Mouse (Mus musculus) embryonic fibroblast, embryonic 13.5 days (primary cell): ENCODE data around the gene Zmiz1. TPM values are rescaled to one million over a fixed set of nuclear protein-coding genes. Genes with fewer than 3 reads are reported as not detected.

Experiments
- H3K27ac ChIP-seq: 2 replicates; pipeline ENCODE4 v1.5.1; 2012; ENCODE audit warnings: low read length, control low read depth, inconsistent platforms; ENCODE audit not compliant: insufficient read depth
- H3K4me1 ChIP-seq: 2 replicates; pipeline ENCODE4 v1.6.1; 2011; ENCODE audit warnings: low read length; ENCODE audit not compliant: control insufficient read depth, insufficient read depth
- H3K4me3 ChIP-seq: 2 replicates; pipeline ENCODE4 v1.5.1; 2011; ENCODE audit warnings: mild to moderate bottlenecking, control low read depth, low read length; ENCODE audit not compliant: insufficient read depth
- CTCF ChIP-seq: IDR thresholded peaks from 2 replicates; pipeline ENCODE4 v1.5.1; 2011; ENCODE audit warnings: mild to moderate bottlenecking, control low read depth, low read length, moderate library complexity, borderline replicate concordance; ENCODE audit not compliant: insufficient read depth
- POLR2A ChIP-seq: IDR thresholded peaks from 2 replicates; pipeline ENCODE4 v1.6.1; 2011; ENCODE audit warnings: low read depth, mild to moderate bottlenecking, control low read depth, low read length, moderate library complexity
- polyA plus RNA-seq: library from polyadenylated mRNA; stranded (reverse); fragments of >200 nt; gene quantifications from 2 replicates; pipeline ENCODE4 v1.2.4, GENCODE M21; 2011; ENCODE audit warnings: low read depth; ENCODE audit not compliant: missing spikeins, insufficient read length

Zmiz1 gene
- polyA plus RNA-seq, 1 experiment = 61.9 TPM

DNA sequence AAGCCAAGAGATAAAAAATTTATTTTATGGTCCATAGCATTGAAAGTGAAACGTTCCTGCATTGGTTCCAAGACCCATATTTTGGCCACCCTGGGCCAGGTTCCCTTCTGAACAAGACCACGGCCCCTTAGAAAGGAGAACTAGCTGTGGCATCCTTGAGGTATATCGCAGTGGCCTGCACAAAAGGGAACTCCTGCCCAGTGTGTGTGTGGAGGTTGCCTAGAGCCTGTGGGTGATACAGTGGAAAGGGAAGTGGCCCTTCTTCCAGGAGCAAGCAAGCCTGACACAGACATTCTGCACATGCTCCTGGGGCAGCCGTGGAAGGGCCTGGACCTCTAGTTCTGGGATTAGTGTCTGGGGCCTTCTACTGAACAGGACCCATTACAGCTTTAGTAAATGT lies 71.4 kb downstream of the Zmiz1 start:
- Histone ChIP-seq H3K27ac (no peak overlapping the region), H3K4me3 (no peak overlapping the region), H3K4me1 (peaks cover 31% of the 10 kb centered on the region)
- no peak for TF ChIP-seq CTCF
- no peak for TF ChIP-seq POLR2A

GRCm38 (mm10) chr14:25530815-25531214 lies 71.8 kb downstream of the Zmiz1 start:
- H3K4me3 ChIP-seq = no peak overlapping the region
- peaks cover 31% of the 10 kb centered on the region for H3K4me1 ChIP-seq
- TF ChIP-seq POLR2A (no peak), CTCF (no peak)
- H3K27ac ChIP-seq = no peak overlapping the region; the same call in 1 of the 2 replicates

GRCm38 (mm10) chr14:25533010-25533409 lies 74.0 kb downstream of the Zmiz1 start:
- Histone ChIP-seq H3K4me1 (peaks cover 23% of the 10 kb centered on the region), H3K27ac (peak overlapping the region; percentile 92), H3K4me3 (no peak overlapping the region)
- TF ChIP-seq CTCF (no peak), POLR2A (no peak)

DNA sequence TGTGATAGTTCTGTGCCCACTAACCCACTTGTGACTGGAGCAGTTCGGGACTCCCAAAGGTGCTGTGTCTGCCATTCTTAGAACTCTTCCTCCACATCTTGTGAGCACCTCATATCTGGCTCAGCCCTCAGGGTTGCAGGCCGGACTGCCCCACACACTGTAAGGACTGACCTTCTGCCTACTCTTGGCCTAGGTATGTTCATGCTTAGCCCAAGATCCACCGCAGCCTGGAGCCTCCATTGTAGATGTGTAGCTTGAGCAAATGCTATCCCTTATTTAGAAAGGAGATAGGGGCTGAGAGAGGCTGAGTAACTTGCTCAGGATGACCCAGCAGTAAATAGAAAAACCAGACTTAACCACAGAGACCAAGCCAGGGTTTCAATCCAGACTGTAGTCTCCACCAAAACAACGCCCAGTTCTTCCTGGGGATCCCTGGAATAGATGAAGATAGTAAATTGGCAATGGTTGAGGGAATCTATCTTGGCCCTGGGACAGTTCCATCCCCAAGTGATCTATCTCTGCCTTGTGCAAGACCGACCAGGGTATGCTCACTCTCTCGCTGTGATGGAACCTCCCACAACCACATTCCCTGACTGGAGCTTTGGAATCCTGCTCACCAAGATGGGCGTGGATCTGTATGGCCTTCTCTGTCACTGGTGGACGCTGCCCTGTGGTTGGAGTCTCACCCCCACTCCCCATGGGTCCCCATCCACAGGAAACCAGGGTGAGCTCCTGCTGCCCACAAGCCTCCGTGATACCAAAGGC lies 74.8 kb downstream of the Zmiz1 start:
- peak overlapping the region; percentile 92 for H3K27ac ChIP-seq

DNA sequence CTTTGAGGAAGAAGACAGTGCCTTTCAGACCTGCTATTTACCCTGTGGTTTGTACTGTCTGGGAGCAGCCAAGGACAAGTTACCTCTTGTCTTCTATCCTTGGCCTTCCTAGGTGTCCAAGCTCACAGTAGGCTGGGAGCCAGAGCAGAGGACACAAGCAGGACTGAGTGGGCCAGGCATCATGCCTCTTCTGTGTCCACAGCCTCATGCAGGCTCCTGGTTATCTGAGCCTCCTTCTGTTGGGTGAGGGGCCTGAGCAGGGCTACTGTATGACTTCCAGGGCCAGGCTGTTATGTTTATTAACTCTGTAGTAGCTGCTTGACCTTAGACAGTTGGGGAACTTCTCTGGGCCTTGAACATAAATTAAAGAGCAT lies 75.4 kb downstream of the Zmiz1 start:
- Histone ChIP-seq H3K4me1 (peaks cover 23% of the 10 kb centered on the region), H3K27ac (peak overlapping the region; percentile 92), H3K4me3 (no peak overlapping the region)
- TF ChIP-seq POLR2A = no peak
- no peak for TF ChIP-seq CTCF

More for the DNA sequence above, 74.8 kb downstream of the Zmiz1 start:
- Histone ChIP-seq H3K4me3 (no peak overlapping the region), H3K4me1 (peaks cover 23% of the 10 kb centered on the region)
- TF ChIP-seq CTCF (no peak), POLR2A (no peak)

DNA sequence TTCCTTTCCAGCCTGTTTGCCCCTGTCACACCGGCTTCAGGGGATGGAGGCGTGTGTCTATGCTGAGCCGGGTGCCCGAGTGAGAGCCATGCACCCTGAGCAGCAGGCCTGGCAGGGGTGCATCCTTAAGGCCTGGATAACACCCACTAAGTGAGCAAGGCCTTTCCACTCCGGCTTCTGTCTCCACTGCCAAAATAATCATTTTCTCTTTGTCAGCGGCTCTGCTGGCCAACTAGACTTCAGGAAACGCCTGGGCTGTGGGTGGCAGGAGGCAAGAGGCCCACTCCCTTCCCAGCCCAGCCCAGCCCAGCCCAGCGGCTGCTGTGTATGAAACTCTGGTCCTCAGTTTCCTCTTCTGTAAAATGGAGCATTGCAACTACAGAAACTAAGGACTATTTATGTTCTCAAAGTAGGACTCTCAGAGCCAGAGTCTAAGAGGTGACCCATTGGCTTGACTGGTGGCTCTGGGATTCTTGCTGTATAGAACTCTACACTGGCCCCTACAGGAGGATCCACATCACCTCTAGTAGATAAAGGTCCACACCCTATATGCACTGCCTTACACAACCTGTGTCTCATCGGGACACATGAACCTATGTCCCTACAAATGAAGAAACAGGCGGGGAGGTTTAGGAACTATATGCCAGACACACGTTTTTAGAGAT lies 76.1 kb downstream of the Zmiz1 start:
- Histone ChIP-seq H3K27ac (peak overlapping the region; percentile 92), H3K4me1 (peaks cover 23% of the 10 kb centered on the region)
- TF ChIP-seq POLR2A (no peak), CTCF (no peak)

GRCm38 (mm10) chr14:25535583-25535943 lies 76.6 kb downstream of the Zmiz1 start:
- Histone ChIP-seq H3K4me3 (no peak overlapping the region), H3K4me1 (peaks cover 23% of the 10 kb centered on the region), H3K27ac (0 out of 2 replicates have a peak overlapping the region, but pooled peaks have one; percentile 92)
- TF ChIP-seq CTCF (no peak), POLR2A (no peak)

More for the DNA sequence above, 76.1 kb downstream of the Zmiz1 start:
- H3K4me3 ChIP-seq = no peak overlapping the region

- peaks cover 23% of the 10 kb centered on the region for H3K4me1 ChIP-seq
- no peak overlapping the region for H3K27ac ChIP-seq
- no peak for TF ChIP-seq POLR2A
- no peak for TF ChIP-seq CTCF
- H3K4me3 ChIP-seq = no peak overlapping the region
Observed at GRCm38 (mm10) chr14:25536476-25536875, 77.5 kb downstream of the Zmiz1 start.

DNA sequence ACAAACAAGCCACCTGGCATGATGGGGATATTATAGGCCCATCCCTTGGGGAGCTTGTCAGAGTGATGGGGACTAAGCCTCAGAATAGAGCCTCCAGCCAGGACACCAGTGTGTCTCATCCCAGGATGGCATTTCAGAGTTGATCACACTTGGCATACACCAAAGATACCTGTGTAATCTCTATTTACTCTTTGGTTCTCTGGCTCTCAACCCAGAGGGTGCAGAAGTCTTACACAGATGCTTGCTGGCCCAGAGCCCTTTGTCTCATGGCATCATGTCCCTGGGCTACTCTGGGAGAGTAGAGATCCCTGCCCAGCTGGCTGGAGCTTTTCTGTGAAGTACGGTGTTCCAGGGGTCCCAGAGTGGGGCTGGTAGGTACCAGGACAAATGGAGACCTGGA lies 78.4 kb downstream of the Zmiz1 start:
- H3K4me1 ChIP-seq = peaks cover 21% of the 10 kb centered on the region
- H3K27ac ChIP-seq = no peak overlapping the region

GRCm38 (mm10) chr14:25538522-25538921 lies 79.5 kb downstream of the Zmiz1 start:
- Histone ChIP-seq H3K4me1 (peaks cover 17% of the 10 kb centered on the region), H3K27ac (no peak overlapping the region), H3K4me3 (no peak overlapping the region)
- no peak for TF ChIP-seq POLR2A
- TF ChIP-seq CTCF = no peak

More for the DNA sequence above, 78.4 kb downstream of the Zmiz1 start:
- no peak for TF ChIP-seq POLR2A
- no peak for TF ChIP-seq CTCF
- H3K4me3 ChIP-seq = no peak overlapping the region
